Mouse (Mus musculus): ENCODE results near the gene Eif2ak1.

Gene Eif2ak1

GRCm38 (mm10) chr5:143948361-143948760 is 130.8 kb downstream of the Eif2ak1 start:
- no peak for DNase-seq (ENCODE audit: low spot score in 2 of 2)

- no peak for DNase-seq (ENCODE audit: low spot score in 2 of 2)
Observed at GRCm38 (mm10) chr5:143950016-143950415, 132.4 kb downstream of the Eif2ak1 start.
